Mouse (Mus musculus): ENCODE measurements around the gene Tnfsf11.

Gene Tnfsf11

DNA sequence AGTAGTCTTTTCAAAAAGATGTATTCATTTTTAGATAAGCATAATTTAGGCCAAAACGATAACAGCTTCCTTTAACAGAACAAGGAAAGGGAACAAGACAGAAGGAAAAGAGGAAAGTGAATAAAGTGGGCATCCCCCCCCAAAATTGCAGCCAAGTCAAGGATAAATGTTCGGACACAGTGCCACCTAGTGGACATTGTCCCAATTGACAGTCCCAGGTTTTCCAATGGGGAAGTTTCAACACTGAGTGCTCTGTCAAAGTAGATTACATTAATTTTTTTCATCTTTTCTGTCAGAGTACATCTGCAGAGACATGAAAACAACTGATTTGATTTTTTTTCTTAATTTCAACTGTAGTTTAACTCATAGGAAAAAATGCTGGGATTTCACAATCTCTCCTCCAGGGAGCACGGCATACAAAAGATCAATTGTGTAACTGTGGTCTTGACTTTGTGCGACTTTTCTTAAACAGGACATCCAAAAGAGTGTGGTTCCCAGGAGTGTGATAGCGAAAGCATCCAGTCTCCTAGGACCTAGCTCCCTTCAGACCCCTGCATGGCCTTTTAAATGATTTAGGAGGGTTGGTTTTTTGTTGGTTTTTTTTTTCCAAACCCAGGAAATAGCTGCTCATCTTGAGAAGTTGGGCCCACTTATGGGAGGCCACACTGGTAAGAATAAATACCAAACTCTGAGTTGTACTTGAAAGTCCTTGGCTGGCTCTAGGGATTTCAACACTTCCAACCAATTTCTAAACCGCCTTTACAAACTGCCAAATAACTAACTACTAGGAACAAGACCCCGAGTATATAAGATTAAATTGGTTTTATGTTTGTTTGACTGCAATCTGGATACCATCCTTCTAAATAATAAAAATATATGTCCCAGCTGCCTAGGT is 19.7 kb downstream of the Tnfsf11 start:
- DNase-seq (ENCODE audit: low spot score in 2 of 2) = peak in 1 of 2 experiments; percentile 22

DNA sequence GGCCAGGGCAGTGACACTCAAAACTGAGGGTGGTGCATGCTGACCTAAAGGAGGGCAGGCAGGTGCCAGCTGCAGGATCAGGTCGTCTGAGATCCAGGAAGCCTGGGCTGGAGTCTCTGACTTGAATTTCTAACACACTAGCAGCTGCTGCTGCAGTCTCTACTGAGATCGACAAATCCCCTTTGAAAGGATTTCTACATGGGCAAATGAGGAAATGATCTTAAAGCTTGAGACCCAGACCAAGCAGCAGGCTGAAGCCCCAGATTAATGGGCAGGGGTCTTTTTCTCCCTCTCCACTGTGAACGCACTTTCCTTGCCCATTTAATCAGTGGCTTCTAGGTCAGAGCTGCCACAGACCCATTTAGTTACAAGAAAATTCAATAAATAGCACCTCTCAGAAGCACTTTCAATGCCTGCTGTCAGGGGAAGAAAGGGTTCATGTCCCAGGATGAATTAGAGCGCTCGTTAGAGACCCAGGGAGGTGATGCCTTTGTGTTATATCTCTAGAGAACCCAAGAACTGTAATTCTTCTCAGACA is 21.8 kb downstream of the Tnfsf11 start:
- DNase-seq (ENCODE audit: low spot score in 2 of 2) = no peak

DNA sequence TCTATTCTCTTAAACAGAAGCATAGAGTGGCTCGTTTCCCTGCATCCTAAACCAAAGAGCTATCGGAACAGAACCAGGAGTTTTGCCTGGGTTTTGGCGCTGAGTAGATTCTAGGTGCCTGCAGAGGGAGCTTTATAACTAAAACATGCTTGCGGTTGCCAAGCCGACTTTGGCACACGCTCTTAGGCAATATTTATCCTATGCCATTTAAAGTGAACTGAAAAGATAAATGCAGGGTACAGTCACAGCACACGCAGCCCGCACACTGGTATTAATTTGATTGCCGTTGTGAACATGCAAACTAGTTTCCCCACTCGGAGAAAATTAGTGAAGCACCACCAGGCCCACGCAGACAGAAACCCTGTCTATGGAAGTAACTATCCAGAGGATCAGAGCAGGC is 25.4 kb downstream of the Tnfsf11 start:
- DNase-seq (ENCODE audit: low spot score in 2 of 2) = no peak

DNA sequence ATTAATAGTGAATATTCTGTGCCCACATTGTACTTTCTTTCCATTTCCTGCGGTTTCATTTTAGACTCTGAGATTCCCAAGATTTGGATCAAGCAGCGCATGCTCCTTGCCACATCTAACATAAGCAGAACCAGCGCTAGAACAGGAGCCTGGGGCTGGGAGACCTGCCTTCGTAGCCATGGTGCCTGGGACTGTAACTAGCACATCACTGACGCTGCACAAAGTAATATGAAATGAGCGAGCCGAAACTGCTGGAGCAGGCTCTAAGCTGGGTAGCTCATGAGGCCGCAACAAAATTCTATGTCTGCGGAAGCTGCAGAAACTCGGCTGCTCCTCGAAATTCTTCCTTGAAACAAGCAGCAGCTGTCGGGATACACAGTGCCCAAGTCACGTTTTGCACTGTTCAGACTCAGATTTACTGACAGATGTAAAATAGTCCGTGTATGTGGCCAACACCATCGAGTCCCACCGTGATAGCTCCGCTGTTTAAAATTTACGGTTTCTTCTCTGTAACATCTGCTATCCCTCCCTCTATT is 31.4 kb downstream of the Tnfsf11 start:
- no peak for DNase-seq (ENCODE audit: low spot score in 2 of 2)

DNA sequence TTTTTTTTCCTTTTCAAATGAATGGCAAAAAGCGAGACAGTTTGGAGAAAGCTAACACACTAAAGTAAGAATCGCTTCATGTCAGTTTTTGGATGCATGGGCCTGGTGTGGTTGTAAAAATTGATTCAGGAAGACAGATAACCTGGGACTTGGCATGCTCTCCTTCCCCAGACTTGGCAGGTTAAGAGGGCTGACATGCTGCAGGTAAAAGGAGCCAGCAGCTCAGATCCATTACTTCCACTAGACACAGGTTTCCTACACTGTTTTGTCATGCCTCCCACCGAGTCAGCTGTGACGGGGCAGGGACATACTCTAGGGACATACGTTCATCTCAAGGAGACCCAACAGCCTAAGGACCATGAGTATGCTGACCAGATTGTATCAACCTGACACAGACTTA is 33.0 kb downstream of the Tnfsf11 start:
- no peak for DNase-seq (ENCODE audit: low spot score in 2 of 2)

DNA sequence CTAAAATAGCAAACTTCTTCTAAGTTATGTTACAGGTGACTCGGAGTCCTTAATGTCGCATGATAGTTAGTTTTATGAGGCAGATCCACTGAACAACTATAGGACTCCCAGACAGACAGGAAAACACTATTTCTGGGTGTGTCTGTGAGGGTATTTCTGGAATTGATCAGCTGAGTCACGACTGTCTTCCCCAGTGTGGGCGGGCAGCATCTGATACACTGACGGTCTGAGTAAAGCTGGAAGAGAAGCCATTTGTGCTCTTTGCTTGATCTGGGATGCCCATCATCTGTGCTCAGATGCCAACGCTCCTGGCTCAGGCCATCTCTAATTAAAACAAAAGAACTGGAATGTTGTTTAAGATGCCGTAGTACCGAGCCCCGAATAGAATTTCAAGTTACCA is 33.7 kb downstream of the Tnfsf11 start:
- DNase-seq (ENCODE audit: low spot score in 2 of 2) = no peak

DNA sequence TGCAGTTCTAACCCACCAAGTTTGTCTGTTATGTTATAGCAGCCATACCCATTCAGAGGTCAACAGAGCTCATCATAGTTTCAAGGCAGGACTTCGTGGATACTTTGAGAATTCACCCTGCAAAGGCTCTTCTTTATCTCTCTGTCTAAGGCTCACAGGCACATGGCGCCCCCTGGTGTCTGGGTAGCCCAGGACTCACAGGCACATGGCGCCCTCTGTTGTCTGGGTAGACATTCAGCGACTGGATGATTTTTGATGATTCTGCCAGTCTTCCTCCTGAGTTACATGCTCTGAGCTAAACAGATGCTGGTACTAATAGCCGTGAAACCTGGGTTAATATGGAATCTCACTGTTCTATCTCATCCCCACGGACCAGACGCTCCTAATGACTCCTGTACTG is 34.3 kb downstream of the Tnfsf11 start:
- DNase-seq (ENCODE audit: low spot score in 2 of 2) = peak in 1 of 2 experiments; percentile 41

DNA sequence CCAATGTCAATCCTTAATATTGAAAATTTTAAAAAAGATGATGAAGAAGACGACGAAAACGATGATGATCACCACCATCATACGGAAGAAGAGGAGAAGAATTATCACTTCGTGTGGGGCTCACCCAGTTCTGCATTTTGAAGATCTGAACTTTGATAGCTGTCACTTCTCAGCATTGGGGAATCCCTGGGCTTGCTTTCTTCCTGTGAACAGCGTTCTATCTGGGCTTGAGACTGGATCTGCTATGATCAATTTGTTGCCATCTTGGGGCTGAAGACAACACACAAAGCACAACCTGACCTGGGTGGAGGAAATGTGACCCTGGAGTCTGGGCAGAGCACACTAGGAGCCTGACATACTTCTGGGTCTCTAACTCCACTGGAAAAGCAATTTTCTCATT is 43.0 kb downstream of the Tnfsf11 start:
- no peak for DNase-seq (ENCODE audit: low spot score in 2 of 2)

DNA sequence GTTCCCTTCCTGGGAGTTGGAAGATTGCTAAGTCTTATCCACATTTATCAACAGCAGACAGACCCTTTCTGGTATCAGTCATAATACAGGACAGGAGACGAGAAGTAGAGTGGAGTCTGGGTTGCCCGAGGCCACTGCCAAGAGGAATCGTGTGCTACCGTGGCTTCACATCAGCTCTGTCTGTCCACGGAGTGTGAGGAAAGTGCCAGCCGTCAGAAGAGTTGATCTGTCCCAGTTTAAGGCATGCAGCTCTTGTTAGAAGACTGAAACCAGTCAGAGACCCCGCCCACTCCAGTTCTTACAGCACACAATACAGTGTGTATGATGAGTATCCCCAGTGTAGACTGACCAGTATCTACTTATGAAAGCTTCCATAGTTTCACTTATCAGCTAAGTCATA is 45.2 kb downstream of the Tnfsf11 start:
- no peak for DNase-seq (ENCODE audit: low spot score in 2 of 2)

DNA sequence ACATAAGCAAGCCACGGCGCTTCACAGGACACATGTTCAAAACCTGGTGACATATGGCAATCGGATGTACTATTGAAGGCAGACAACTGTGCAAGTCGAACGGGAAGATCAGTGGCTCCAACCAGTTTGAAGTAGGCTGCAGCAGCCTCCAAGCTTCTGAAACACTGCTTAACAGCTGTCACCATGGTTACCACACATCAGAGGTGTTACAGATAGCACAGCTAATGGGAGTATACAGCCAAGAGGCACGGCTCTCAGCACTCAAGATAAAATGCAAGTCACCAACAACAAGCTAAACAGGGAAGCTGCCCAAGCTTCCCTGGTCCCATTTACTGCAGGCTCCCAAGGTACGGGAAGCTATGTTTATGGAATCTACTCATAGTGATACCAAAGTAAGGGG is 46.6 kb downstream of the Tnfsf11 start:
- DNase-seq (ENCODE audit: low spot score in 2 of 2) = no peak

DNA sequence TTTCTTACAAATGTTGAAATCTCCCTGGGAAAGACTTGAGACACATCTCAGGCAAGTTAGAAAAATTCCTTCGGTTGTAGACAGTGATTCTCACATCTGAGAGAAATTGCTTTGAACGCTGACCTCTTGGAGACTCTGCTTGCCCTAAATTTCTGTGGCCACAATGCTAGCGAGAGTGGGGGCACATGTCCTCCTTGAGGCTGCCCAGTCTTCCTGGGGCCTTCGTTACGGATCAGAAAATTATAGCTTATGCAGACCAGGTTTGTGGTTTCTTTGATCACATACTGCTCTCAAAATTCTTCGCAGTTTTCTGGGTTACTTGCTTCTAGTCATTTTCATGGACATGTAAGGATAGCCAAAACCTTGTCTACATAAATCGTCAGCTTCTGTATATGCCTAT is 53.8 kb downstream of the Tnfsf11 start:
- no peak for DNase-seq (ENCODE audit: low spot score in 2 of 2)

DNA sequence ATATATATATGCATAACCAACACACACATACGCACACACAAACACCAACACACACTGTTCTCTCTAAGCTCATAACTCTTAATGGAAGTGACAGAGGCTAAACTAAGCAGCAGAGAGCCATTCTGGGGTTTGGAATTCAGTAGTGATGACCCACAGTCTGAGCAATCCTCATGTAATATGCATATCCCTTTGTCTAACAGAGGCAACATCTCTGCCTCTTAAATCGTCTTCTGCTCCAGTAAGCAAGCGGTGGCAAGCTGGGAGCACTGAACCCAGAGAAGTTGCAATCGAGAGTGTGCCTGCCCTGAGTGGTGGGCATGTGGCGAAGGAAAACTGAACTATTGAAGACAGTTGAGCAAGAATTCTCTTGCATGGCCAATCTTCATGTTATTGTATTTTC is 61.2 kb downstream of the Tnfsf11 start:
- no peak for DNase-seq (ENCODE audit: low spot score in 2 of 2)

DNA sequence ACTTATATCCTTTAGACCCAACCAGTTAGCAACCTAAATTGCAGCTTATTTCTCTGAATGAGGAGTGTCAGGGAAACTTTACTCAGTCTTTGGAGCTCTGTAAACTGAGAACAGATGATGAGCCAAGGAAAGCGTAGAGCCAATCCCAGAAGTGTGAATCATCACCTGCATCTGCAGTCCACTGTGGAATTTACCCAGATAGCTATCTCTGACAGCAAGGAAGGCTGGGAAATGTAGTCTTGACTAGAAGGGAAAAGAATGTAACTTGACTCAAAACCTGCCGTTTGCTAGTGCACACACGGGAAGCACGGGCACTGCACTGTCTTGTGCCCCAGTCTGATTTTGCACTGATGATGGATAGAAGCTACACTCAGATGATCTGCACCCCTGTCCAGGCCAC is 63.0 kb downstream of the Tnfsf11 start:
- no peak for DNase-seq (ENCODE audit: low spot score in 2 of 2)

DNA sequence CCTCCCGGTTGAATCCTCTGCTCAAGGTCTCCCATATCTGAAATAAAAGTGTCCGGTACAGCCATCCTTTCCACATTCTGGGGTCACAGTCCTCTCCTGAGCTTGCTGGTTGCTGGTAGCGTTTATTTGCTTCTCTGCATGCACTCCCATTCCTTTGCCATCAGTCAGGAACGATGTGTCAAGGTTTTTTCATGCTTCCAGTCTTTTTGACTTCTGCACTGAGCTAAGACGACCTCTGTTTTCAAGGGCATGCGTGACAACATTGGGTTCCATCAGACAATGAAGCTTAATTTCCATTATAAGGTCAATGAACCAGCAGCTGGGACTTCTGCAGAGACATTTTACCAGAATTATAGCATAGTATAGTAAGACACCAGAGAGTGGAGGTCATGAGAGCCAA is 68.5 kb downstream of the Tnfsf11 start:
- DNase-seq (ENCODE audit: low spot score in 2 of 2) = no peak

DNA sequence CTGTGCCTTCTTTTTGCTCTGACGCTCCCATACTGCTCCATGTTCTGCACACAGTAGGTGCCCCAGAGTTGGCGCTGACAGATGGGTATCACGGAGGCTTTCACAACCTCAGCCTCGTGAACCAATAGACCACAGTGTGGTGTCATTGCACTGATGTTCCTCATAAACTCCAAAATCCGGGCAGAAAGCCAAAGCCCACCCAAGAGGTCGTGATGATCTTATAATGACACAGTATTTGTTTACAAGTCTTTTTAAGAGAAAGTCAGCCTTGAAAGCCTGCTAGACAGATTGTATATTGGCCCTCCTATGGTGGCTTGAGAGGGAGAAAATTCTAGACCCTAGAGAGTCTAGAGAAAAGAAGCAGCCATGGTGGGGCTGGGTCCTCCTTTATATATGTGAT is 70.6 kb downstream of the Tnfsf11 start:
- DNase-seq (ENCODE audit: low spot score in 2 of 2) = no peak

DNA sequence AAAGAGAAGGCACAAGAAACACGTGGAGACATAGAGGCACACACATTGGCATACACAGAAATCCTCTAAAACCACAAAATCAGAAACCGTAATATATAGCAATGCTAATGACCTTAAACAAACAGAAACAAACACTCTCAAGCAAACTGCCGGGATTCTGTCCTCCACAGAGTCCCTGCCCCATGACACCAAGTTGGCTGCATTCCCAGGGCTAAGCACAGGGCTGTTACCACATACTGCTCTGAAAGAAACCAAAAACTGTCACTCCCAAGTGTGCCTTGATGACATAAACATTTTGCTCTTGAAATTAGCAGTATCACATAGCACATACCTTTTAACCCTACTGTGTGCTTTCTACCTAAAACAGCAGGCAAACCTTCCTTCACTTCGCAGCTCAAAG is 71.7 kb downstream of the Tnfsf11 start:
- no peak for DNase-seq (ENCODE audit: low spot score in 2 of 2)

DNA sequence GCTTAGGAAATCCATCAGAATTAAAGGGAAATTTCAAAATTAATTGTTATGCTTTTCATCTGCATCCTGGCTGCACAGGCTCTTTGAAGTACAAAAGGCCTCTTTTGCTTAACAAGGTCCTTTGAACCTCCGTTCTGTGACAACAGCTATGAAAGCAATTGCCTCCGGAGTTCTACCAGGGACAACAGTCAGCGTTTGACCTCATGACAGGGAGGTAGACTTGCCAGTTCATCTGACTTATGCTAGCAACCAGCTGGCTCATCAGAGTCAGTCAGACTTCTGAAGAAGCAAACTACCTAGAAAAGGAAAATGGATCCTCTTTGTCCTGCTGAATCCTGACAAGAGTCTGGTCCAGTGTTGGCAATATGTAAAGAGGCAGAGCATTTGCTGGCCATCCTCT is 72.5 kb downstream of the Tnfsf11 start:
- DNase-seq (ENCODE audit: low spot score in 2 of 2) = no peak

DNA sequence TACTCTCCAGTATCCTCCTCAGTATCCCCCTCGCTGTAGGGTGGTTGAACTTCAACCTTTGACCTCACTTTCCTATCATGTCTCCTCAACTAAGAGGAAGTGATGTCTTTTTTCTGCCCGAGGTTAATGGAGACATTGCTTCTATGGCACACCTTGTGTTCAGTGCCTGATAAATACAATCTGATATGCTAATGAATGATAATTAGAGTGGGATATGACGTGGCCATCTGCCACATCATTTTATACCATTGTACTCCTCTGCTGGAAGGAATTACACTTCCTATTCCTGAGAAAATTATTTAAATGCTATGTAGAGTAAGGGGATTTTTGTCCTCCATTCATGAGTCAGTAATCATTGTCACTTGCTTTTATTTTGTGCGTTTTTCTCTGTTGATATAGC is 78.8 kb downstream of the Tnfsf11 start:
- no peak for DNase-seq (ENCODE audit: low spot score in 2 of 2)

Measured in spleen, postnatal 14 days (tissue).